Mouse (Mus musculus) common myeloid progenitor, adult 5-6 weeks (primary cell): ENCODE results near the gene Vmn2r32. TPM values are rescaled to one million over a fixed set of nuclear protein-coding genes. Genes with fewer than 3 reads are reported as not detected.
"Not testable (repeated sequence)": the region's sequence is repeated elsewhere in the genome, so short reads cannot be mapped to it uniquely, and the experiment has no call there.

Source experiments
- ATAC-seq: replicated peaks from 2 replicates; pipeline ENCODE4 v1.8.0; 2016; ENCODE audit warnings: low read depth, mild to moderate bottlenecking, moderate TSS enrichment, inconsistent platforms; ENCODE audit not compliant: poor library complexity, severe bottlenecking
- total RNA-seq: library from RNA; stranded (forward); fragments of 200-1000, 187-1606 nt; gene quantifications from 2 replicates; pipeline ENCODE4 v1.2.3, GENCODE M21; 2017

The Vmn2r32 gene
- not detected in 2 replicates for total RNA-seq

DNA sequence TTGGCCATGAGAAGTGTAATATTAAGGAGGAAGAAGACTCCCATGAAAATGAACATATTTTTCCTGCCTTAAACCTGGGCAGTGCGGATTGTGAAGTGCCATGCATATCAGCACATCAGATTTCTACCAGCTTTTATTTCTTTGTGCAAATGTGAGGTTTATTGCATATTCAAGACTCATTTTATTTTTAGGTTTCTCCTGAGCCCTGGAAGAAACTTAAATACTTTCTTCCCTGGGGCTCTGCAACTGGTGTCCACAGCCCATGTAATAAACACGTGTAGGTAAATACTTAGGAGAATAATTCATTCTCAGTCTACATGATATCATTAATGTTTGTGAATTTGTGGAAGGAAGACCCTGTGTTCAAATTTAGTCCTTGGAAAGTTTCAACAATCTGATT is at the start of gene Vmn2r32:
Gene Vmn2r32, minus strand, starts transcription at position 101 of the 400 bp plus-strand sequence.
- not testable (repeated sequence) for ATAC-seq

Other genes with a start within 250 kb of the Vmn2r32 start
- 0.29 TPM in 1 of 2 replicates, not detected in the other for gene Vmn2r29, start 232.7 kb downstream of the Vmn2r32 start, total RNA-seq
- gene Gm45844, start 201.7 kb downstream of the Vmn2r32 start, total RNA-seq = 1.4 and 1.9 TPM in 2 replicates
- 30.1 and 44.2 TPM in 2 replicates for gene Clcn4, start 179.2 kb downstream of the Vmn2r32 start, total RNA-seq
- not detected in 2 replicates for gene Vmn2r30, start 142.4 kb downstream of the Vmn2r32 start, total RNA-seq
- not detected in 2 replicates for gene Gm45783, start 105.4 kb downstream of the Vmn2r32 start, total RNA-seq
- not detected in 2 replicates for gene Vmn2r31, start 80.3 kb downstream of the Vmn2r32 start, total RNA-seq
- not detected in 2 replicates for gene Vmn2r33, start 86.8 kb upstream of the Vmn2r32 start, total RNA-seq
- gene Vmn2r34, start 209.5 kb upstream of the Vmn2r32 start, total RNA-seq = not detected in 2 replicates